Mouse (Mus musculus) forebrain, embryonic 11.5 days (tissue): ENCODE data around the gene Ptprd. TPM values are rescaled to one million over a fixed set of nuclear protein-coding genes. Genes with fewer than 3 reads are reported as not detected.
A peak's percentile ranks its signal among the peaks of the same experiment; 100 is the strongest.

Experiments used
- ATAC-seq: fragments of 200-750 bp; cut with Nextera tagmentation; replicated peaks from 2 replicates; pipeline ENCODE4 v1.8.0; 2017; ENCODE audit warnings: moderate TSS enrichment; ENCODE audit not compliant: low FRiP score
- DNase-seq: peaks from one replicate; pipeline ENCODE4 v3.0.0-alpha.2; 2017; ENCODE audit warnings: low spot score
- H3K27ac ChIP-seq: fragments of 300-500 bp; sonication (generic); 2 replicates; pipeline ENCODE4 v1.5.1; 2014; ENCODE audit warnings: low read depth, low read length
- H3K27me3 ChIP-seq: fragments of 300-500 bp; sonication (generic); 2 replicates; pipeline ENCODE4 v1.6.1; 2014; ENCODE audit warnings: mild to moderate bottlenecking, low read length, mixed read lengths; ENCODE audit not compliant: control insufficient read depth, insufficient read depth
- H3K36me3 ChIP-seq: fragments of 300-500 bp; sonication (generic); 2 replicates; pipeline ENCODE4 v1.6.1; 2014; ENCODE audit warnings: mild to moderate bottlenecking, low read length, moderate library complexity, mixed read lengths; ENCODE audit not compliant: control insufficient read depth, insufficient read depth
- H3K4me1 ChIP-seq: fragments of 300-500 bp; sonication (generic); replicated peaks from 2 replicates; pipeline ENCODE4 v1.6.1; 2014; ENCODE audit warnings: low read length, mixed read lengths; ENCODE audit not compliant: control insufficient read depth, insufficient read depth
- H3K4me2 ChIP-seq: fragments of 300-500 bp; sonication (generic); 2 replicates; pipeline ENCODE4 v1.6.1; 2014; ENCODE audit warnings: low read depth, mild to moderate bottlenecking, low read length, moderate library complexity, mixed read lengths; ENCODE audit not compliant: severe bottlenecking
- H3K4me3 ChIP-seq: fragments of 300-500 bp; sonication (generic); 2 replicates; pipeline ENCODE4 v1.5.1; 2014; ENCODE audit warnings: low read depth, low read length
- H3K9ac ChIP-seq: fragments of 300-500 bp; sonication (generic); 2 replicates; pipeline ENCODE4 v1.6.1; 2014; ENCODE audit warnings: low read length
- H3K9me3 ChIP-seq: fragments of 300-500 bp; sonication (generic); 2 replicates; pipeline ENCODE4 v1.6.1; 2016; ENCODE audit warnings: low read length, mixed read lengths; ENCODE audit not compliant: control insufficient read depth
- WGBS: fragments of 180-500 bp; shearing (Covaris S2); extraction: QIAGEN DNeasy Blood & Tissue Kit; methylation state at CpG from one replicate; pipeline ENCODE4 v1.1.7; 2014; 5-methylcytosine and 5-hydroxymethylcytosine counted together
- polyA plus RNA-seq: library from polyadenylated mRNA; unstranded; fragments of >200 nt; fragmentation: Nextera tagmentation; extraction: Ambion mirVana; gene quantifications from 2 replicates; pipeline ENCODE4 v1.2.1, GENCODE M21; 2014

The Ptprd gene
- polyA plus RNA-seq, 1 experiment from 2014 or later, result 30.1 TPM

DNA sequence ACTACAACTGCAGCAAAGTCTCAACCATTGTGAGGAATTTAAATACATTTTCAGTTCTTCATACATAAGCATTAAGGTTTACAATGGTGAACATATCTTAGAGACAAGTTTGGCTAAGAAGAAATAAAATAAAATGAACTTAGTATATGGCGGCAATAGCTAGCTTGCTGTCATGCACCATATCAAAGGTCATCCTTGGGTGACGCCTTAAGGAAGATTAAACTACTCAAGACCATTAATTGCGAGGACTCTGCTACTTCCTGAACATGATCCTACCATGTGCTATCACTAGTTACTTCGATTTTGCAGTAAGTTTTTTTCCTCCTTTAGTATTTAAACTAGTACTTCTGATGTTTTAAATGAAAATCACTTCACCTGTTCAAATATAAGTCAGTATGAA is 1949.0 kb downstream of the Ptprd start:
- H3K4me1 ChIP-seq, result peaks cover 2% of the 10 kb centered on the region; the same call in 1 of the 2 replicates
- 93% methylated on average over 4 of the region's 4 CpGs for WGBS
- no peak overlapping the region for H3K4me3 ChIP-seq
- ATAC-seq, result no peak
- H3K27ac ChIP-seq, result no peak overlapping the region
- no peaks in the 10 kb centered on the region for H3K36me3 ChIP-seq
- H3K9me3 ChIP-seq, result no peaks in the 10 kb centered on the region
- no peak overlapping the region for H3K9ac ChIP-seq
- no peaks in the 10 kb centered on the region for H3K27me3 ChIP-seq
- no peak overlapping the region for H3K4me2 ChIP-seq
- no peak for DNase-seq

GRCm38 (mm10) chr4:76260686-76261085 is 1951.1 kb downstream of the Ptprd start:
- no peak for ATAC-seq

DNA sequence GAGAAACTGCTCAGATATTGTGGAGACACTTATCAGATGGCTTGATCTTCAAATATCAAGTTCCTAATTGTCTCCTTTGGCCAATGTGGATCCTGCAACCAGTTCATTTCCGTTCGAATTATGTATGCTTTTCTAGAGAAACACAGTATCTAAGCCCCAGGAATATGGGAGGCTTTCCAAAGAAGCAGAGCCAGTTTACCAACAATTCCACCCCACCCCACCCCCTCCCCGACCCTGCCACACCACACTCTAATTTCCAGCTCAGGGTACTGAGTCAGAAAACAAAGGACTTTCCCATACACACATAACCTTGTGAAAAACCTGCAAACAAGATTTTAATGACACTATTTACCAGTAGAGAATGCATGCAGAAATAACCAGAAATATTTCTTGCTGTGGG is 1951.5 kb downstream of the Ptprd start:
- H3K4me3 ChIP-seq, result no peak overlapping the region
- no peak overlapping the region for H3K4me2 ChIP-seq
- no peaks in the 10 kb centered on the region for H3K9me3 ChIP-seq
- H3K4me1 ChIP-seq, result peaks cover 2% of the 10 kb centered on the region; the same call in 1 of the 2 replicates
- no peak for ATAC-seq
- H3K9ac ChIP-seq, result no peak overlapping the region
- no peak overlapping the region for H3K27ac ChIP-seq
- 69% methylated on average over 3 of the region's 3 CpGs for WGBS
- no peaks in the 10 kb centered on the region for H3K27me3 ChIP-seq
- no peaks in the 10 kb centered on the region for H3K36me3 ChIP-seq
- DNase-seq, result no peak

More at GRCm38 (mm10) chr4:76260686-76261085, 1951.1 kb downstream of the Ptprd start:
- 92% methylated on average over 1 of the region's 1 CpGs for WGBS
- H3K4me1 ChIP-seq, result peaks cover 2% of the 10 kb centered on the region; the same call in 1 of the 2 replicates
- no peak overlapping the region for H3K4me3 ChIP-seq
- no peaks in the 10 kb centered on the region for H3K27me3 ChIP-seq
- no peak overlapping the region for H3K27ac ChIP-seq
- H3K9me3 ChIP-seq, result no peaks in the 10 kb centered on the region
- H3K9ac ChIP-seq, result no peak overlapping the region
- no peak overlapping the region for H3K4me2 ChIP-seq
- no peak for DNase-seq
- no peaks in the 10 kb centered on the region for H3K36me3 ChIP-seq

- Histone ChIP-seq H3K4me2 (no peak overlapping the region), H3K36me3 (no peaks in the 10 kb centered on the region), H3K4me3 (no peak overlapping the region), H3K4me1 (peaks cover 2% of the 10 kb centered on the region; the same call in 1 of the 2 replicates), H3K27me3 (no peaks in the 10 kb centered on the region), H3K27ac (no peak overlapping the region), H3K9ac (no peak overlapping the region), H3K9me3 (no peaks in the 10 kb centered on the region)
- no peak for ATAC-seq
- WGBS, result 62% methylated on average over 2 of the region's 2 CpGs
- no peak for DNase-seq
Observed at GRCm38 (mm10) chr4:76259636-76260035, 1952.1 kb downstream of the Ptprd start.

GRCm38 (mm10) chr4:76244371-76244770 is 1967.4 kb downstream of the Ptprd start:
- Histone ChIP-seq H3K4me1 (0 out of 2 replicates have a peak, but pooled peaks cover 1% of the 10 kb centered on the region), H3K27me3 (no peaks in the 10 kb centered on the region), H3K4me3 (no peak overlapping the region), H3K36me3 (no peaks in the 10 kb centered on the region), H3K9ac (no peak overlapping the region), H3K9me3 (no peaks in the 10 kb centered on the region), H3K4me2 (no peak overlapping the region), H3K27ac (no peak overlapping the region)
- 72% methylated on average over 6 of the region's 6 CpGs for WGBS
- no peak for DNase-seq
- ATAC-seq, result peak; percentile 60

DNA sequence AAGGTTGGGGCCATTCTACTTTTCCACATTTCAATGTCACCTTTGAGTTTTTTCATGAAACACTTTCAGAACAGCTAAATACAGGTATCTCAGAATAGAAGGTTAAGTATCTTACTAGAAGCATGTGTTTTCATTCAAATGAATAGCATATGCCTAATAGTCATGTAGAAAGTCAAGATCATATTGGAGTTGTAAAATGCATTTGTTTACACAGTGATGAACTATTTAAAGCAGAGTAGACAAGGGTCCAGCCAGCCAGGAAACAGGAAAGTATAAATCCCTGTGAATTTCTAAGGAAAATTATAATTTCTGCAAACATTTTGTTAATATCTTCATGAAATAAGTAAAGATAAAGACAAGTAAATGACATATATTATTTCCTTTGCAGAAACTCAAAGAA is 1970.2 kb downstream of the Ptprd start:
- H3K9ac ChIP-seq, result no peak overlapping the region
- H3K27ac ChIP-seq, result no peak overlapping the region
- ATAC-seq, result no peak
- no peak overlapping the region for H3K4me2 ChIP-seq
- H3K27me3 ChIP-seq, result no peaks in the 10 kb centered on the region
- no peaks in the 10 kb centered on the region for H3K36me3 ChIP-seq
- H3K4me1 ChIP-seq, result 0 out of 2 replicates have a peak, but pooled peaks cover 6% of the 10 kb centered on the region
- DNase-seq, result no peak
- H3K4me3 ChIP-seq, result no peak overlapping the region
- H3K9me3 ChIP-seq, result no peaks in the 10 kb centered on the region

- Histone ChIP-seq H3K36me3 (no peaks in the 10 kb centered on the region), H3K4me2 (no peak overlapping the region), H3K4me1 (0 out of 2 replicates have a peak, but pooled peaks cover 6% of the 10 kb centered on the region), H3K27ac (no peak overlapping the region), H3K27me3 (no peaks in the 10 kb centered on the region), H3K4me3 (no peak overlapping the region), H3K9ac (no peak overlapping the region), H3K9me3 (no peaks in the 10 kb centered on the region)
- ATAC-seq, result no peak
- 86% methylated on average over 3 of the region's 3 CpGs for WGBS
- no peak for DNase-seq
Observed at GRCm38 (mm10) chr4:76241140-76241539, 1970.6 kb downstream of the Ptprd start.

GRCm38 (mm10) chr4:76239063-76239462 is 1972.7 kb downstream of the Ptprd start:
- ATAC-seq, result 0 out of 2 replicates have a peak, but pooled peaks have one; percentile 24
- DNase-seq, result no peak
- Histone ChIP-seq H3K36me3 (no peaks in the 10 kb centered on the region), H3K4me1 (0 out of 2 replicates have a peak, but pooled peaks cover 6% of the 10 kb centered on the region), H3K27ac (no peak overlapping the region), H3K4me3 (no peak overlapping the region), H3K27me3 (no peaks in the 10 kb centered on the region), H3K4me2 (peak overlapping the region; percentile 5; the same call in 1 of the 2 replicates), H3K9me3 (no peaks in the 10 kb centered on the region), H3K9ac (no peak overlapping the region)
- 29% methylated on average over 5 of the region's 5 CpGs for WGBS

- Histone ChIP-seq H3K27ac (no peak overlapping the region), H3K4me1 (0 out of 2 replicates have a peak, but pooled peaks cover 6% of the 10 kb centered on the region), H3K4me2 (no peak overlapping the region), H3K36me3 (no peaks in the 10 kb centered on the region), H3K9ac (no peak overlapping the region), H3K9me3 (no peaks in the 10 kb centered on the region), H3K4me3 (no peak overlapping the region), H3K27me3 (no peaks in the 10 kb centered on the region)
- ATAC-seq, result 0 out of 2 replicates have a peak, but pooled peaks have one; percentile 4
- WGBS, result 66% methylated on average over 5 of the region's 5 CpGs
- no peak for DNase-seq
Observed at GRCm38 (mm10) chr4:76238577-76238976, 1973.2 kb downstream of the Ptprd start.
